Mouse (Mus musculus): Measurements from ENCODE around the gene Ppp4r1.

The Ppp4r1 gene

GRCm38 (mm10) chr17:65771951-65772934, 10.1 kb upstream of the Ppp4r1 start, which contains the start of gene Rab31:
TSS of gene Rab31 (minus strand) at chr17:65772752.
- peak in 1 of 2 experiments; percentile 58 for DNase-seq (ENCODE audit: low read depth in 1 of 2, low spot score in 2 of 2)

GRCm38 (mm10) chr17:65773617-65774016, 8.8 kb upstream of the Ppp4r1 start:
- DNase-seq (ENCODE audit: low read depth in 1 of 2, low spot score in 2 of 2), result no peak

- DNase-seq (ENCODE audit: low read depth in 1 of 2, low spot score in 2 of 2), result no peak
Measured at GRCm38 (mm10) chr17:65774439-65774838, 7.9 kb upstream of the Ppp4r1 start.

- no peak for DNase-seq (ENCODE audit: low read depth in 1 of 2, low spot score in 2 of 2)
Measured at GRCm38 (mm10) chr17:65776228-65776627, 6.1 kb upstream of the Ppp4r1 start.

GRCm38 (mm10) chr17:65777461-65777860, 4.9 kb upstream of the Ppp4r1 start:
- DNase-seq (ENCODE audit: low read depth in 1 of 2, low spot score in 2 of 2), result no peak

DNA sequence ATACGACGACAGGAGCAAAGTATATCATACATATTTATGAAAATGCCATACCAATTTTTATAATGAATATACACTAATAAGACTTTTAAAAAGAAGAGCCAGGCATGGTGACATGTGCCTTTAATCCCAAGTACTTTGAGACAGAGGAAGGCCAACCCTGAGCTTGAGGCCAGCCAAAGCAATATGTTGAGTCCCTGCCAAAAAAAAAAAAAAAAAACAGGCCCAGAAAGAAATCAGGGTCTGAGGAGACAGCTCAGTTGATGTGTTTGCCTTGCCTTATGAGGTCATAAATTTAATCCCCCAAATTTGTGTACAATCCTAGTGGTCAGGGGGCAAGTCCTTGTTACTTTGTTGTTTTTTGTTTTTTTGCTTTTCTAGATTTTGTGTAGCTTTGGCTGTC, 1.4 kb upstream of the Ppp4r1 start:
- DNase-seq (ENCODE audit: low read depth in 1 of 2, low spot score in 2 of 2), result no peak

GRCm38 (mm10) chr17:65783182-65784161, 1.1 kb downstream of the Ppp4r1 start:
- no peak for DNase-seq (ENCODE audit: low read depth in 1 of 2, low spot score in 2 of 2)

GRCm38 (mm10) chr17:65784610-65785140, 2.3 kb downstream of the Ppp4r1 start:
- DNase-seq (ENCODE audit: low read depth in 1 of 2, low spot score in 2 of 2), result no peak

DNA sequence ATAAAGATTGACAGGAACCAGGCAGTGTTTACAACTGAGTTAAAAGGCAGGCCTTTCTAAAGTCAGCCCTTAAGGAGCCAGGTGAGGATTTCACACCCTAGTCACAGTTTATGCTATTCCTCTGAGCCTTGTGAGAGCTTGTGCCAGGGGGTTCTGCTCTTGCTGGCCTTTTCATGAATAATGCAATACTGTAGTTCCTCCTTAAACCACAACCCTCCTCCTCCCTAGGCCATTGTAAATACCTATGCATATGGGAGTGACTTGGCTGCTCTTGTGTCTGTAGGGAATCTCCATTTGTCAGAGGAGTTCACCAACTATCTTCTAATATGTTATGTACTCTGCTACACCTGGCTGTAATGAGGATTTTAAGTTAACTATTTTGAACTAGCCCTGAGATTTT, 3.3 kb downstream of the Ppp4r1 start:
- no peak for DNase-seq (ENCODE audit: low read depth in 1 of 2, low spot score in 2 of 2)

DNA sequence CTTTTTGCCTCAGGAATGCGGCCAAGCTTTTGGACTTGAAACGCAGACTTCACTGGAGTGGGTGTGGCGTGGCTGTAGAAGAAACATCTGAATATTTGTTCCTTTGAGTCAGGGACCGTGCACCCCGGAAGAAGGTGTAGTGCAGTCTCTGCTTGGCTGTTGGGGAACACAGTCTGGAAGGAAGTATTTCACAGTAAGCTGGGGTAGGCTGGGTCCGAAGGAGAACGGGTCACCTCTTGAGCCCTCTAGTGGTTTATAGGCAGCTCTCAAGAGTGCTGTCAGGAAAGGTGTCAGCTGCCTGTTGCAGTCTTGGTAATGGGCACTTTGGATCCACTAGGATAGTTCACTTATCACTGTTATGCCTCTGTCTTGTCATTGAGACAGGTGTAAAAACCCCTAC, 3.9 kb downstream of the Ppp4r1 start:
- DNase-seq (ENCODE audit: low read depth in 1 of 2, low spot score in 2 of 2), result no peak

GRCm38 (mm10) chr17:65787261-65787660, 4.9 kb downstream of the Ppp4r1 start:
- DNase-seq (ENCODE audit: low read depth in 1 of 2, low spot score in 2 of 2), result no peak

- no peak for DNase-seq (ENCODE audit: low read depth in 1 of 2, low spot score in 2 of 2)
Measured at GRCm38 (mm10) chr17:65788542-65789291, 6.3 kb downstream of the Ppp4r1 start.

DNA sequence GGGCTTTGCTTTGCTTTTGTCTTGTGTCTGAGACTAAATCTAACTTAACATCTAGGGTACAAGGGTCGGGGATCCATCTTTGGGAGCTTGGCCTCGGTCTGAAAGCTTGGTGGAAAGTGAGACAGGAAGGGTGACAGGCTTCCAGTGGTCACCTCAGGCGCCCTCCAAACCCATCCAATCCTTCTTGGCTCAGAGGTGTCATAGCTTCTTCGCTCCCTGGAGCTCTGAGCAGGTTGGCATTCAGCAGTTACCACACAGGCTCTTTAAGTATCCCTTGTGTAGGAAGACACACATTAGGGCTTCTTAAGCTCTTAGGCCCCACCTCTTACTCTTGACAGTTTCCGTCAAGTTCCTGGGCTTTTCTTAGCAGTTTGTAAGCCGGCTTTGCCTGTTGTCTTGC, 7.2 kb downstream of the Ppp4r1 start:
- no peak for DNase-seq (ENCODE audit: low read depth in 1 of 2, low spot score in 2 of 2)

DNA sequence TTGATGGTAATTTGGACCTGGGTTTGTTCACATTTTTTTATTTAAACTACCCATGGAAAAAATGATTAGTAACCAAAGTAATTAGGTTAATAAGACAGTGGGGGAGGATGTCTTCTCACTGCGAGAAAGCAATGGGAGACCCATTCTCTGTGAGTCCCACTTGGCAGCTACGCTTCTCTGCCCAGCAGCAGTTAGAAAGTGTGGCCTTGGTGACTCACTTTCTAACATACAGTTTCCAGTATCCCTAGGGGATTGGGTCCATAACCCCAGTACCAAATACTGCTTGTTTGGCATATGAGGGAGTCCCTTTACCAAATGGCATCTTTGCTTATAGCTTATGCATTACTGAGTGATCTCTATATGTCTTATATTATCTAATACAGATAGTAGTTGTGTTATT, 8.8 kb downstream of the Ppp4r1 start:
- no peak for DNase-seq (ENCODE audit: low read depth in 1 of 2, low spot score in 2 of 2)

GRCm38 (mm10) chr17:65793307-65793930, 11.0 kb downstream of the Ppp4r1 start:
- no peak for DNase-seq (ENCODE audit: low read depth in 1 of 2, low spot score in 2 of 2)

- DNase-seq (ENCODE audit: low read depth in 1 of 2, low spot score in 2 of 2), result no peak
Measured at GRCm38 (mm10) chr17:65794096-65794850, 11.9 kb downstream of the Ppp4r1 start.

DNA sequence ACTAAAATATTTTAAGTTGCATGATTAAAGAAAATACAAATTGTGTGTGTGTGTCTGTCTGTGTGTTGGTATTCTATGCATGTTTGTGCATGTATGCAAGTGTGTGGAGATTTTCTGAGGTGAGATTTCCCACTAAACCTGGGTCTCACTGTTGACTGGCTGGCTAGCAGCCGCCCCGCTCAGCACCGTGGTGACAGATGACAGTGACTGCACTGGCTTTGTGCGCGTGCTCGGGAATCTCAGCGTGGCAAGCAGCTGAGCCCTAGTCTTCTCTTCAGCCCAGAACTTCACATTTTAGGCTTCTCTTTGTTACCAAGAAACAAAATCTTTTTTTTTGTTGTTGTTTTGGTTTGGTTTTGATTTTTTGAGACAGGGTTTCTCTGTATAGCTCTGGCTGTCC, 13.7 kb downstream of the Ppp4r1 start:
- no peak for DNase-seq (ENCODE audit: low read depth in 1 of 2, low spot score in 2 of 2)

DNA sequence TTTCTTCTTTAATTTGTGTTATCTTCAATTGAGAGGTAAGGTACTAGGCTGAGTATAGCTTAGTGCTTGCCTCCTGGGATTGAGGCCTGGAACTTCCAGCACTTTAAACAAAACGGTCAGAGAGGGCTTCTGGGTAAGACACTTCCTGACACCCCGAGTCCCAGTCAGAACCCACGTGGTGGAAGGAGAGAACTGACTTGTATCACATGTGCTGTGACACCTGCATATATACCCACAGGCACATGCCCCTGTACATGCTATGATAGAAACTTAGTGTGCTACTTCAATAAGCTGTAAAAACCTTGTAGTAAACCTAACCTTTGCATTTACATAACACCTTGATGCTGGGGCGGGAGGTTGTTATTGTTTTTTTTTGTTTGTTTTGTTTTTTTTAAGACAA, 16.1 kb downstream of the Ppp4r1 start:
- DNase-seq (ENCODE audit: low read depth in 1 of 2, low spot score in 2 of 2), result no peak

DNA sequence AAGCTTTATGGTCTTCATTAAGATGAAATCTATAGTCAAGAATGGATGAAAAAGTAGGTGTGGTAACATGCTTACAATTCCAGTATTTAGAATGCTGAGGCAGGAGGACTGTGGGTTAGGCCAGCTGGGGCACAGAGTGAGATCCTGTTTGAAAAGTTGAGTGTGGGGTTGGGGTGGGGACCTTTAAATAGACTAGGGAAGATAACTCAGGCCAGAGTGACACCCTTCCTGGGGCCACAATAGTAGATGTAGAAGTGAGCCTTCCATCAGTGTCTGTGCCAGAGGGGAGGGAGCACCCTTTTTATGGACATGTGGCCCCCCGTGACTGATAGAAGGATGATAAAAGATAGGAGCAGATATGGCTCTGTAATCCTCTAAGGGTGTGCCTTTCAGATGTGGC, 17.0 kb downstream of the Ppp4r1 start:
- DNase-seq (ENCODE audit: low read depth in 1 of 2, low spot score in 2 of 2), result no peak

Measured in monocyte, adult 2 months (primary cell).